Mouse (Mus musculus) midbrain, embryonic 16.5 days (tissue): ENCODE measurements around the gene Tmem178b. TPM values are rescaled to one million over a fixed set of nuclear protein-coding genes. Genes with fewer than 3 reads are reported as not detected.

ENCODE experiments used
- ATAC-seq: fragments of 200-750 bp; cut with Nextera tagmentation; 2 replicates; pipeline ENCODE4 v1.8.0; 2017; ENCODE audit warnings: moderate TSS enrichment
- H3K27ac ChIP-seq: fragments of 300-500 bp; sonication (generic); 2 replicates; pipeline ENCODE4 v1.5.1; 2014; ENCODE audit warnings: mild to moderate bottlenecking, low read length, mixed read lengths
- H3K27me3 ChIP-seq: fragments of 300-500 bp; sonication (generic); 2 replicates; pipeline ENCODE4 v1.6.1; 2014; ENCODE audit warnings: low read depth, low read length, mixed read lengths; ENCODE audit not compliant: control insufficient read depth, insufficient read depth
- H3K36me3 ChIP-seq: fragments of 300-500 bp; sonication (generic); 2 replicates; pipeline ENCODE4 v1.6.1; 2014; ENCODE audit warnings: mild to moderate bottlenecking, low read length, moderate library complexity, mixed read lengths; ENCODE audit not compliant: control insufficient read depth, insufficient read depth
- H3K4me1 ChIP-seq: fragments of 300-500 bp; sonication (generic); 2 replicates; pipeline ENCODE4 v1.6.1; 2014; ENCODE audit warnings: mild to moderate bottlenecking, low read length, mixed read lengths; ENCODE audit not compliant: control insufficient read depth, insufficient read depth
- H3K4me2 ChIP-seq: fragments of 300-500 bp; sonication (generic); 2 replicates; pipeline ENCODE4 v1.6.1; 2014; ENCODE audit warnings: mild to moderate bottlenecking, low read length, mixed read lengths
- H3K4me3 ChIP-seq: fragments of 300-500 bp; sonication (generic); 2 replicates; pipeline ENCODE4 v1.5.1; 2014; ENCODE audit warnings: low read depth, mild to moderate bottlenecking, low read length, moderate library complexity, mixed read lengths
- H3K9ac ChIP-seq: fragments of 300-500 bp; sonication (generic); 2 replicates; pipeline ENCODE4 v1.6.1; 2014; ENCODE audit warnings: low read depth, low read length, mixed read lengths
- H3K9me3 ChIP-seq: fragments of 300-500 bp; sonication (generic); replicated peaks from 2 replicates; pipeline ENCODE4 v1.6.1; 2014; ENCODE audit warnings: mild to moderate bottlenecking, low read length, mixed read lengths; ENCODE audit not compliant: control insufficient read depth, poor library complexity, severe bottlenecking
- WGBS: fragments of 180-500 bp; shearing (Covaris S2); extraction: QIAGEN DNeasy Blood & Tissue Kit; methylation state at CpG from one replicate; pipeline ENCODE4 v1.1.7; 2014; 5-methylcytosine and 5-hydroxymethylcytosine counted together
- polyA plus RNA-seq: library from polyadenylated mRNA; unstranded; fragments of >200 nt; fragmentation: Nextera tagmentation; extraction: Ambion mirVana; gene quantifications from 2 replicates; pipeline ENCODE4 v1.2.1, GENCODE M21; 2015

Gene Tmem178b
- polyA plus RNA-seq, 1 experiment from 2014 or later, result 32.8 TPM

DNA sequence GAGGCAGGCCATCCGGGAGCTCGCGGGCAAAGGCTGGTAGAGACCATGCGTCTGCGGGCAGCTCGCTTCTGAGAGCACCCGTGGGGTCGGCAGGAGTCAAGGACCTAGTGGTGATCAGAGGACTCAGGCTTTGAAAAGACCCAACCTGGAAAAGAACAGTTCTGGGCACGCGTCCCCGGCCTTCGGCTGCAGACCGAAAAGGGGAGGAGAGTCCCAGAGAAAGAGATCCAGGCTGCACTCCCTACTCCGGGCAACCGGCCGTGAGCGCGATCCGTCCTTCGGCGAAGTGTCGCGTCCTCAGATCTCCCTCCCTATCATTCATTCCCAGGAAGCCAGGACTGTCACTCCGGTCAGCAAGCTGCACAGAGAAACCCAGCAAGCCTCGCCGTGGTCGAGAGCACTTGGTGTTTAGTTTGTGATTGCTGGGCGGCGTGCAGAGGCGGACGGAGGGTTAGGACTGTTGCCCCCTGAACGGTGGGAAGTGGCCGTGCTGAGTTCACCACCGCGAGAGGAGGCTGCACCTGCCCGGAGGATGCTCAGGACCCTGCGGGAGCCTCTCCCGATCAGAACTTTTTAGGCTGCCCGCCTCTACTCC is 668 bp upstream of the Tmem178b start:
- H3K9me3 ChIP-seq, result no peaks in the 10 kb centered on the region
- no peaks in the 10 kb centered on the region for H3K36me3 ChIP-seq
- H3K9ac ChIP-seq, result peak overlapping the region; percentile 96
- H3K4me2 ChIP-seq, result peak overlapping the region; percentile 90
- H3K4me1 ChIP-seq, result peaks cover 24% of the 10 kb centered on the region
- no peaks in the 10 kb centered on the region for H3K27me3 ChIP-seq
- H3K4me3 ChIP-seq, result peak overlapping the region; percentile 85
- under 1% methylated on average over 39 of the region's 39 CpGs for WGBS
- peak; percentile 10 for ATAC-seq
- peak overlapping the region; percentile 99 for H3K27ac ChIP-seq

DNA sequence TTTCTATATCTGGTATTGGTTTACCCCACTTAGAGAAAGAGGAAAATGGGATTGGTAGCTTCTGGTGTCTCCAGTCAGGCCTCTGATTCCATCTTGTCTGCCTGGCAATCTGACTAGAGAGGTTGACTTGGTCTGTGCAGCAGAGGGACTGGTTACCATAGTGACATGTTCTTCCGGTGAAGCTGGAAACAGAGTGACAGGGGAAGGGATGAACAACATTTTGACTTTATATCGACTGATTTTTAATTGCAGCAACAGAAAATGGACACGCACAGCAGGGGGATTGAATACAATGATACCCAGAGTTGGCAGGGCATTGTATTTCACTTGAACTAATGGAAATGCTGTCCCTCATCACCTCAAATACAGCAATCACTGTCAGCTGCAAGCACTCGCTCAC is 2.1 kb downstream of the Tmem178b start:
- H3K27me3 ChIP-seq, result no peaks in the 10 kb centered on the region
- peak overlapping the region; percentile 90 for H3K4me2 ChIP-seq
- peak overlapping the region; percentile 1; the same call in 1 of the 2 replicates for H3K27ac ChIP-seq
- peaks cover 23% of the 10 kb centered on the region for H3K4me1 ChIP-seq
- H3K9ac ChIP-seq, result peak overlapping the region; percentile 45
- peaks cover 2% of the 10 kb centered on the region; the same call in 1 of the 2 replicates for H3K36me3 ChIP-seq
- ATAC-seq, result no peak
- peak overlapping the region; percentile 85 for H3K4me3 ChIP-seq
- WGBS, result 16% methylated on average over 4 of the region's 4 CpGs
- H3K9me3 ChIP-seq, result no peaks in the 10 kb centered on the region

DNA sequence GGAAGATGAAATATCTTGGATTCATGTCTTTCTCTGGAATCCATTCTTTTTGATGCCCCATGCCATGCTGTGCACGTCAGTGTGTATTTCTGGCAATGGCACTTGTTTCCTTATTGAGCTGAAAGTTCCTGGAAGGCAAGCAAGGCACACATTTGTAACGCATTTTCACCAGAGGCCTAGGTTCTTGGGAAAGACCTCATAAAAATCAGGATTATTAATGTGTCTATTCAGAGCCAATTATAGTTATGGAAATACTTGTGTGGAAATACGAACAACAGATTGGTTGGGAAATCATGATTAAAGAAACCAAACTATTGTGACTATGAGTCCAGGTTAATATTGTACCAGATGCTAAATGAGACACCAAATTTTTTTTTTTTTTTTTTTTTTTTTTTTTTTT is 3.4 kb downstream of the Tmem178b start:
- H3K4me2 ChIP-seq, result peak overlapping the region; percentile 45
- ATAC-seq, result no peak
- H3K36me3 ChIP-seq, result peaks cover 2% of the 10 kb centered on the region; the same call in 1 of the 2 replicates
- H3K27me3 ChIP-seq, result no peaks in the 10 kb centered on the region
- H3K4me1 ChIP-seq, result peaks cover 23% of the 10 kb centered on the region
- H3K9ac ChIP-seq, result peak overlapping the region; percentile 50; the same call in 1 of the 2 replicates
- no peak overlapping the region for H3K27ac ChIP-seq
- WGBS, result 64% methylated on average over 3 of the region's 3 CpGs
- H3K4me3 ChIP-seq, result peak overlapping the region; percentile 12; the same call in 1 of the 2 replicates
- no peaks in the 10 kb centered on the region for H3K9me3 ChIP-seq

DNA sequence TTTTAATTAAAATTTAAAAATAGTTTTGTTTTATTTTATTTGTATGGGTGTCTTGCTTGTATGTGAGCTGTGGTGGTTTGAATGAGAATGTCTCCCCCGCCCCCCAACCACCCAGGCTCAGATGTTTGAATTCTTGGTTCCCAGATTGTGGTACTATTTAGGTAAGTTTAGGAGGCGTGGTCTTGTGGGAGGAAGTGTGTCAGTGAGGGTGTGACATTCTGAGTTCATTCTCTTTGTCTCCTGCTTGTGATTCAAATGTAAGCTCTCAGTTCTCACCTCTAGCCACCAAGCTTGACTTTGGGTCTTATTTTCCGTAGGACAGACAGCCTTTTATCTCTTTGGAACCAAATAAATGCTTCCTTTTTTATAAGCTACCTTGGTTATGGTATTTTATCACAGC is 17.7 kb downstream of the Tmem178b start:
- no peak for ATAC-seq
- Histone ChIP-seq H3K4me3 (no peak overlapping the region), H3K36me3 (no peaks in the 10 kb centered on the region), H3K4me1 (no peaks in the 10 kb centered on the region), H3K27ac (no peak overlapping the region), H3K27me3 (no peaks in the 10 kb centered on the region), H3K9me3 (no peaks in the 10 kb centered on the region), H3K9ac (no peak overlapping the region), H3K4me2 (no peak overlapping the region)
- 80% methylated on average over 3 of the region's 3 CpGs for WGBS

DNA sequence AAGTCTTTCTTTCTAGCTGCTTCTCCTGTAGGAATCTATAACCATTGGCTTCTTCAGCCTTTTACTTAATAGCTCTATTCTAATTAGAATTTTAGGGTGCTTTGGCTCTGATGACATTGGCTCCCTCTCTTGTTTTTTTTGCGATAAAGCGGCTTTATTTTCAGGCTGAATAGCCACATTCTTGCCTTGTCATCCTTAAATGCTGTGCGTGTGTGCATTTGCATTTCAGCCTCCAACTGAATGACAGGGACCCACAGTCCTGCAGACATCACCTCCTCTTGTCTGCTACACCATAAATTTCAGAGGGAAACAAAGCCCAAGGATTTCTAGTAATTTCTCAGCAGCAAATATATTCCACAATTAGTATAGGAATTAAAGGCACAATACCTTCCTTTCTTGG is 23.4 kb downstream of the Tmem178b start:
- no peak overlapping the region; the same call in 1 of the 2 replicates for H3K27ac ChIP-seq
- H3K4me1 ChIP-seq, result peaks cover 5% of the 10 kb centered on the region
- no peak overlapping the region for H3K4me3 ChIP-seq
- no peaks in the 10 kb centered on the region for H3K27me3 ChIP-seq
- no peak; the same call in 1 of the 2 replicates for ATAC-seq
- WGBS, result 37% methylated on average over 3 of the region's 3 CpGs
- no peak overlapping the region for H3K9ac ChIP-seq
- no peaks in the 10 kb centered on the region for H3K9me3 ChIP-seq
- no peak overlapping the region for H3K4me2 ChIP-seq
- no peaks in the 10 kb centered on the region for H3K36me3 ChIP-seq

DNA sequence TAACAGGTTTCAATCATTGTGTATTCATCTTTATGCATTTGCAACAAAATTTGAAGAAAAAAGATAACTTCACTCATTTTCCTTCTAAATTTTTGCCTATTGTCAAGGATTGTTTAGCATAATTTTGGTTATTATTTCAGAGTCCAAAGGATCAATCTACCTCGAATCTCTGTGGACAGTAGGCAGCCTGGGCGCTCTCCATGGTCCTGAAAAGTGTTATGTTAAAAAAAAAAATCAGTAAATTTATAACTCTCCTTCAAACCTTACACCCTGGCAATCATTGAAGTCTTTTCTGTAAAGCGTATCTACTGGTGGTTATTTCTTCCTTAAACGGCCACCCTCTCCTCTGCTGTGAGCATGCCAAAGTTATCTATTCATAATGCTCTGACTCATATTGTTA is 26.2 kb downstream of the Tmem178b start:
- Histone ChIP-seq H3K9ac (no peak overlapping the region), H3K9me3 (no peaks in the 10 kb centered on the region), H3K4me3 (no peak overlapping the region), H3K4me1 (peaks cover 17% of the 10 kb centered on the region), H3K36me3 (no peaks in the 10 kb centered on the region), H3K27ac (no peak overlapping the region), H3K4me2 (no peak overlapping the region), H3K27me3 (no peaks in the 10 kb centered on the region)
- WGBS, result 69% methylated on average over 4 of the region's 4 CpGs
- no peak for ATAC-seq

DNA sequence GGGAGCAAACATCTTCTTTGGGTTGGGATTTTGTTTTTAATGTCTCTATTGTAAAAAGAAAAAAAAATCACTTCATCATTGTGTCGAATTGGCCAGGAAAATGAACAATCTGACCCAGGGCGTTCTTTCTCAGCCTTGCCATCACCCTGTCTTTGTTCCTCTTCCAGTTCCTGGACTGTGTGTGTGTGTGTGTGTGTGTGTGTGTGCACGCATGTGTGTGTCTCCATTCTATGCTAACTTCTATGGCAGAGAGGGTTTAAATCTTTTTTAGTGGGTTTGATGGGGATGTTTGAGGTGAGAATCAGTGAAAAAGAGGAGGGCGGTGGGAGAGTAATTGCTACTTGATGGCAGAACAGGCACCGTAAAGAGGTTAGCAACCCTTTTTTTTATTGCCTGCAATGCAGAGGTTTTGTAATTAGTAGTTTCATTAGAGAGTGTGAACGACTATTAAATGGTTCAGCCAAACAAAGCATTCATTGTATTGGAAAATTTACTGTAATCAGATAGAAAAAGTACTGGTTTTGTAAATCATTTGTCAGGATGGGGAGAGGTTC is 30.2 kb downstream of the Tmem178b start:
- ATAC-seq, result no peak

DNA sequence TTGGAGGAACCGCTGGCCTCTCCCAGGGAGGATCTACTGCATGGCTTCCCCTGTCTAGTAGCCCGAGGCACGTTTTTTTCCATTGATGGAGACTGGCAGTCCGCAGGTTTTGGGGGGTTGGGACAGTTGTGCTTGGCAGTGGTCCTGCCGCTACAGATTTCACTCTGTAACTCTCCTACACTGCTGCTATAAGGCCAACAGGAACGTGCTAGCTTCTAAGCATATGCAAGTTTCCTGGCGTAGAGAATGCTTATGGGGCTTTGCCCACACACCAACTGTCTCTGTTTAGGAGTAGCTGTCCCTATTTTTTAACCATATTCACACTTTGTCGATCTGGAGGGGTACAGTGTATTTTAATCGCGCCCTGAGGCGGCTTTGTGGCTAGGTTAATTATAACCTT is 30.8 kb downstream of the Tmem178b start:
- Histone ChIP-seq H3K27me3 (no peaks in the 10 kb centered on the region), H3K36me3 (no peaks in the 10 kb centered on the region), H3K4me1 (peaks cover 18% of the 10 kb centered on the region), H3K9ac (no peak overlapping the region), H3K27ac (0 out of 2 replicates have a peak overlapping the region, but pooled peaks have one; percentile 7), H3K9me3 (no peaks in the 10 kb centered on the region), H3K4me3 (no peak overlapping the region), H3K4me2 (peak overlapping the region; percentile 7; the same call in 1 of the 2 replicates)
- WGBS, result 56% methylated on average over 11 of the region's 11 CpGs
- peak; percentile 64; the same call in 1 of the 2 replicates for ATAC-seq

More for the DNA sequence above, 30.2 kb downstream of the Tmem178b start:
- 58% methylated on average over 6 of the region's 6 CpGs for WGBS
- Histone ChIP-seq H3K9me3 (no peaks in the 10 kb centered on the region), H3K36me3 (no peaks in the 10 kb centered on the region), H3K4me1 (peaks cover 18% of the 10 kb centered on the region), H3K4me3 (no peak overlapping the region), H3K4me2 (no peak overlapping the region), H3K9ac (no peak overlapping the region), H3K27ac (no peak overlapping the region), H3K27me3 (no peaks in the 10 kb centered on the region)

DNA sequence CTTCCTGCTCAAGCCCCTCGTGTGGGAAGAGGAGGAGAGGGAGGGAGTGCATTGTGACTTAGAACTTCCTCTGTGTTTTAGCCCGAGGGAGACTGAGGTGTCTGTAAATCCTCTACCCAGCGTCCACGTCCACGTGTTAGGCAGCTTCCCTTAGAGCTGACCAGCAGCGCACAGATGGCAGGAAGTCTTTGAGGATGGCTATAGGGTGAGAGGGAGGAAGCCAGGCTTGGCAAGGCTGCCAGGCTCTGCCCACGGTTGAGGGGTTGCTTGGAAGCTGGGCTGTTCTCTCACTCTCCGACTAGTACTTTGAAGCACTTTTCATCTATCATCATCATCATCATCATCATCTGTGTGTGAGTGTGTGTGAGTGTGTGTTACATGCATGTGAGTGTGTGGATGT is 41.9 kb downstream of the Tmem178b start:
- H3K36me3 ChIP-seq, result no peaks in the 10 kb centered on the region

More for the DNA sequence above, 41.9 kb downstream of the Tmem178b start:
- WGBS, result 50% methylated on average over 8 of the region's 8 CpGs
- Histone ChIP-seq H3K4me2 (no peak overlapping the region), H3K27ac (no peak overlapping the region), H3K4me1 (peaks cover 12% of the 10 kb centered on the region), H3K4me3 (no peak overlapping the region), H3K27me3 (no peaks in the 10 kb centered on the region), H3K9me3 (no peaks in the 10 kb centered on the region), H3K9ac (no peak overlapping the region)
- ATAC-seq, result no peak
